Mouse (Mus musculus) naive thymus-derived CD4-positive, alpha-beta T cell, adult 2 months (primary cell): Measurements from ENCODE around the gene Nsd1.

ENCODE experiments used
- DNase-seq: peaks from one replicate; pipeline ENCODE4 v3.0.0-alpha.2; 2011; ENCODE audit warnings: low read depth

Nsd1 gene

GRCm38 (mm10) chr13:55329683-55330566, 120.3 kb downstream of the Nsd1 start, which contains the start of gene Mxd3:
Gene Mxd3, minus strand, starts transcription at chr13:55329823.
- DNase-seq = peak; percentile 91

GRCm38 (mm10) chr13:55330567-55331400, 121.2 kb downstream of the Nsd1 start:
- no peak for DNase-seq

GRCm38 (mm10) chr13:55332331-55332730, 122.7 kb downstream of the Nsd1 start:
- DNase-seq = no peak

GRCm38 (mm10) chr13:55335701-55336100, 126.1 kb downstream of the Nsd1 start:
- no peak for DNase-seq

- DNase-seq = no peak
Observed at GRCm38 (mm10) chr13:55337341-55337975, 127.9 kb downstream of the Nsd1 start.

GRCm38 (mm10) chr13:55338131-55339054, 128.8 kb downstream of the Nsd1 start:
- no peak for DNase-seq

GRCm38 (mm10) chr13:55339259-55339658, 129.7 kb downstream of the Nsd1 start:
- DNase-seq = no peak

- DNase-seq = no peak
Observed at GRCm38 (mm10) chr13:55342469-55342868, 132.9 kb downstream of the Nsd1 start.

GRCm38 (mm10) chr13:55344286-55344685, 134.7 kb downstream of the Nsd1 start:
- no peak for DNase-seq

GRCm38 (mm10) chr13:55346745-55347144, 137.2 kb downstream of the Nsd1 start:
- no peak for DNase-seq

- DNase-seq = no peak
Observed at GRCm38 (mm10) chr13:55361145-55361544, 151.6 kb downstream of the Nsd1 start.

GRCm38 (mm10) chr13:55361974-55362452, 152.4 kb downstream of the Nsd1 start:
- no peak for DNase-seq

GRCm38 (mm10) chr13:55362453-55363060, 153.0 kb downstream of the Nsd1 start, which contains the start of gene Lman2:
Gene Lman2, minus strand, starts transcription at chr13:55362783.
- peak; percentile 94 for DNase-seq
